Mouse (Mus musculus) lung, embryonic 14.5 days (tissue): ENCODE measurements at regions not wholly inside any gene's neighbourhood (a gene's known extent, or its start where the extent isn't known, plus 50 kb on each side); places are given as distances from the start of the nearest gene placed in this dataset.

Source experiments
- ATAC-seq: fragments of 200-750 bp; cut with Nextera tagmentation; 2 replicates; pipeline ENCODE4 v1.8.0; 2017; ENCODE audit warnings: mild to moderate bottlenecking, moderate TSS enrichment, moderate library complexity; ENCODE audit not compliant: insufficient read depth
- DNase-seq: peaks from one replicate; pipeline ENCODE4 v3.0.0-alpha.2; 2015
- H3K27ac ChIP-seq: fragments of 300-500 bp; sonication (generic); 2 replicates; pipeline ENCODE4 v1.5.1; 2014; ENCODE audit warnings: low read depth, mild to moderate bottlenecking, moderate library complexity
- H3K27me3 ChIP-seq: fragments of 300-500 bp; sonication (generic); 2 replicates; pipeline ENCODE4 v1.6.1; 2014; ENCODE audit warnings: low read length, control low read depth; ENCODE audit not compliant: insufficient read depth
- H3K36me3 ChIP-seq: fragments of 300-500 bp; sonication (generic); 2 replicates; pipeline ENCODE4 v1.6.1; 2014; ENCODE audit warnings: control low read depth; ENCODE audit not compliant: insufficient read depth
- H3K4me1 ChIP-seq: fragments of 300-500 bp; sonication (generic); 2 replicates; pipeline ENCODE4 v1.6.1; 2014; ENCODE audit warnings: antibody characterized with exemption, control low read depth; ENCODE audit not compliant: insufficient read depth
- H3K4me2 ChIP-seq: fragments of 300-500 bp; sonication (generic); 2 replicates; pipeline ENCODE4 v1.6.1; 2014; ENCODE audit warnings: mild to moderate bottlenecking
- H3K4me3 ChIP-seq: fragments of 300-500 bp; sonication (generic); 2 replicates; pipeline ENCODE4 v1.5.1; 2014; ENCODE audit warnings: low read depth, low read length
- H3K9ac ChIP-seq: fragments of 300-500 bp; sonication (generic); 2 replicates; pipeline ENCODE4 v1.6.1; 2014
- H3K9me3 ChIP-seq: fragments of 300-500 bp; sonication (generic); 2 replicates; pipeline ENCODE4 v1.6.1; 2016; ENCODE audit warnings: low read depth, low read length, control low read depth
- CTCF ChIP-seq: IDR thresholded peaks from 2 replicates; pipeline ENCODE4 v1.5.1; 2016; ENCODE audit warnings: antibody characterized with exemption, low read depth
- WGBS: fragments of 180-500 bp; shearing (Covaris S2); extraction: QIAGEN DNeasy Blood & Tissue Kit; methylation state at CpG from one replicate; pipeline ENCODE4 v1.1.7; 2014; 5-methylcytosine and 5-hydroxymethylcytosine counted together

- Histone ChIP-seq H3K9me3 (no peaks in the 10 kb centered on the region), H3K9ac (no peak overlapping the region), H3K27ac (no peak overlapping the region), H3K4me1 (no peaks in the 10 kb centered on the region), H3K27me3 (no peaks in the 10 kb centered on the region), H3K4me2 (no peak overlapping the region), H3K36me3 (no peaks in the 10 kb centered on the region), H3K4me3 (no peak overlapping the region)
- DNase-seq (no peak), ATAC-seq (no peak)
- 30% methylated on average over 6 of the region's 6 CpGs for WGBS
- TF ChIP-seq CTCF: no peak
Measured at GRCm38 (mm10) chr1:183653878-183654277, 235.9 kb downstream of the Hhipl2 start.

- no peak overlapping the region for H3K4me2 ChIP-seq
- H3K27ac ChIP-seq: no peak overlapping the region
- ATAC-seq (no peak), DNase-seq (peak; percentile 79)
- WGBS: 57% methylated on average over 5 of the region's 5 CpGs
- no peaks in the 10 kb centered on the region for H3K27me3 ChIP-seq
- no peaks in the 10 kb centered on the region for H3K4me1 ChIP-seq
- H3K9me3 ChIP-seq: no peaks in the 10 kb centered on the region
- no peak overlapping the region for H3K4me3 ChIP-seq
- no peaks in the 10 kb centered on the region for H3K36me3 ChIP-seq
- H3K9ac ChIP-seq: no peak overlapping the region
- TF ChIP-seq CTCF: peak; percentile 80
Measured at GRCm38 (mm10) chr1:183657043-183657442, 239.0 kb downstream of the Hhipl2 start.

GRCm38 (mm10) chr1:183660541-183660940 lies 242.5 kb downstream of the Hhipl2 start:
- 79% methylated on average over 2 of the region's 2 CpGs for WGBS
- no peak overlapping the region for H3K4me2 ChIP-seq
- H3K4me1 ChIP-seq: no peaks in the 10 kb centered on the region
- TF ChIP-seq CTCF: no peak
- no peak overlapping the region for H3K27ac ChIP-seq
- DNase-seq (no peak), ATAC-seq (no peak)
- H3K27me3 ChIP-seq: no peaks in the 10 kb centered on the region
- no peaks in the 10 kb centered on the region for H3K9me3 ChIP-seq
- no peaks in the 10 kb centered on the region for H3K36me3 ChIP-seq
- no peak overlapping the region for H3K4me3 ChIP-seq
- no peak overlapping the region for H3K9ac ChIP-seq

- no peaks in the 10 kb centered on the region for H3K4me1 ChIP-seq
- ATAC-seq (no peak), DNase-seq (no peak)
- 68% methylated on average over 15 of the region's 15 CpGs for WGBS
- no peak overlapping the region for H3K27ac ChIP-seq
- H3K27me3 ChIP-seq: no peaks in the 10 kb centered on the region
- no peak overlapping the region for H3K9ac ChIP-seq
- no peaks in the 10 kb centered on the region for H3K36me3 ChIP-seq
- no peak overlapping the region for H3K4me3 ChIP-seq
- H3K9me3 ChIP-seq: peaks cover 8% of the 10 kb centered on the region; the same call in 1 of the 2 replicates
- no peak overlapping the region for H3K4me2 ChIP-seq
- TF ChIP-seq CTCF: no peak
Measured at GRCm38 (mm10) chr1:183662369-183663043, 244.5 kb downstream of the Hhipl2 start.

- DNase-seq (no peak), ATAC-seq (no peak)
- Histone ChIP-seq H3K9me3 (peaks cover 8% of the 10 kb centered on the region; the same call in 1 of the 2 replicates), H3K36me3 (no peaks in the 10 kb centered on the region), H3K27ac (no peak overlapping the region), H3K4me2 (no peak overlapping the region), H3K27me3 (no peaks in the 10 kb centered on the region), H3K4me3 (no peak overlapping the region), H3K9ac (no peak overlapping the region), H3K4me1 (no peaks in the 10 kb centered on the region)
- TF ChIP-seq CTCF: no peak
- WGBS: 66% methylated on average over 8 of the region's 8 CpGs
Measured at GRCm38 (mm10) chr1:183669271-183669670, 251.3 kb downstream of the Hhipl2 start.

GRCm38 (mm10) chr1:183669674-183670073 lies 251.7 kb downstream of the Hhipl2 start:
- H3K4me1 ChIP-seq: no peaks in the 10 kb centered on the region
- no peaks in the 10 kb centered on the region for H3K36me3 ChIP-seq
- no peaks in the 10 kb centered on the region for H3K27me3 ChIP-seq
- H3K27ac ChIP-seq: no peak overlapping the region
- 46% methylated on average over 11 of the region's 11 CpGs for WGBS
- H3K4me2 ChIP-seq: no peak overlapping the region
- no peak for TF ChIP-seq CTCF
- peak; percentile 22 for DNase-seq
- no peak for ATAC-seq
- peaks cover 8% of the 10 kb centered on the region; the same call in 1 of the 2 replicates for H3K9me3 ChIP-seq
- no peak overlapping the region for H3K9ac ChIP-seq
- no peak overlapping the region for H3K4me3 ChIP-seq

- Histone ChIP-seq H3K9me3 (peaks cover 8% of the 10 kb centered on the region; the same call in 1 of the 2 replicates), H3K4me3 (no peak overlapping the region), H3K27ac (no peak overlapping the region), H3K27me3 (no peaks in the 10 kb centered on the region), H3K4me2 (no peak overlapping the region), H3K9ac (no peak overlapping the region), H3K4me1 (no peaks in the 10 kb centered on the region), H3K36me3 (no peaks in the 10 kb centered on the region)
- WGBS: 68% methylated on average over 7 of the region's 7 CpGs
- ATAC-seq: no peak
- no peak for DNase-seq
- TF ChIP-seq CTCF: no peak
Measured at GRCm38 (mm10) chr1:183670542-183670941, 252.5 kb downstream of the Hhipl2 start.
